Mouse (Mus musculus) embryonic facial prominence, embryonic 10.5 days (tissue): ENCODE measurements at regions not wholly inside any gene's neighbourhood (a gene's known extent, or its start where the extent isn't known, plus 50 kb on each side); places are given as distances from the start of the nearest gene placed in this dataset.
A peak's percentile ranks its signal among the peaks of the same experiment; 100 is the strongest.

ENCODE experiments used
- DNase-seq: peaks from one replicate; pipeline ENCODE4 v3.0.0-alpha.2; 2017; ENCODE audit warnings: low spot score
- H3K27ac ChIP-seq: fragments of 300-500 bp; sonication (generic); replicated peaks from 2 replicates; pipeline ENCODE4 v1.5.1; 2016; ENCODE audit warnings: mild to moderate bottlenecking
- H3K27me3 ChIP-seq: fragments of 300-500 bp; sonication (generic); replicated peaks from 2 replicates; pipeline ENCODE4 v1.6.1; 2016; ENCODE audit warnings: low read depth, mild to moderate bottlenecking; ENCODE audit not compliant: poor library complexity, severe bottlenecking
- H3K36me3 ChIP-seq: fragments of 300-500 bp; sonication (generic); replicated peaks from 2 replicates; pipeline ENCODE4 v1.6.1; 2016; ENCODE audit warnings: mild to moderate bottlenecking, moderate library complexity
- H3K4me1 ChIP-seq: fragments of 300-500 bp; sonication (generic); 2 replicates; pipeline ENCODE4 v1.6.1; 2016
- H3K4me3 ChIP-seq: fragments of 300-500 bp; sonication (generic); 2 replicates; pipeline ENCODE4 v1.5.1; 2016; ENCODE audit warnings: mild to moderate bottlenecking, moderate library complexity
- H3K9me3 ChIP-seq: fragments of 300-500 bp; sonication (generic); 2 replicates; pipeline ENCODE4 v1.6.1; 2016; ENCODE audit warnings: mild to moderate bottlenecking
- WGBS: fragments of 180-500 bp; shearing (Covaris S2); methylation state at CpG from one replicate; pipeline ENCODE4 v1.1.7; 2016; 5-methylcytosine and 5-hydroxymethylcytosine counted together

GRCm38 (mm10) chr12:31184217-31184975, 56.2 kb upstream of the Gm6993 start:
- no peak for DNase-seq
- peak overlapping the region; percentile 70 for H3K27ac ChIP-seq
- 50% methylated on average over 11 of the region's 11 CpGs for WGBS

GRCm38 (mm10) chr12:31185177-31185932, 55.2 kb upstream of the Gm6993 start:
- DNase-seq, result peak; percentile 37
- 65% methylated on average over 9 of the region's 9 CpGs for WGBS
- peak overlapping the region; percentile 70 for H3K27ac ChIP-seq

More at GRCm38 (mm10) chr12:31184217-31184975, 56.2 kb upstream of the Gm6993 start:
- H3K36me3 ChIP-seq, result no peaks in the 10 kb centered on the region
- H3K4me1 ChIP-seq, result peaks cover 37% of the 10 kb centered on the region
- H3K9me3 ChIP-seq, result no peaks in the 10 kb centered on the region
- no peaks in the 10 kb centered on the region for H3K27me3 ChIP-seq
- H3K4me3 ChIP-seq, result no peak overlapping the region

DNA sequence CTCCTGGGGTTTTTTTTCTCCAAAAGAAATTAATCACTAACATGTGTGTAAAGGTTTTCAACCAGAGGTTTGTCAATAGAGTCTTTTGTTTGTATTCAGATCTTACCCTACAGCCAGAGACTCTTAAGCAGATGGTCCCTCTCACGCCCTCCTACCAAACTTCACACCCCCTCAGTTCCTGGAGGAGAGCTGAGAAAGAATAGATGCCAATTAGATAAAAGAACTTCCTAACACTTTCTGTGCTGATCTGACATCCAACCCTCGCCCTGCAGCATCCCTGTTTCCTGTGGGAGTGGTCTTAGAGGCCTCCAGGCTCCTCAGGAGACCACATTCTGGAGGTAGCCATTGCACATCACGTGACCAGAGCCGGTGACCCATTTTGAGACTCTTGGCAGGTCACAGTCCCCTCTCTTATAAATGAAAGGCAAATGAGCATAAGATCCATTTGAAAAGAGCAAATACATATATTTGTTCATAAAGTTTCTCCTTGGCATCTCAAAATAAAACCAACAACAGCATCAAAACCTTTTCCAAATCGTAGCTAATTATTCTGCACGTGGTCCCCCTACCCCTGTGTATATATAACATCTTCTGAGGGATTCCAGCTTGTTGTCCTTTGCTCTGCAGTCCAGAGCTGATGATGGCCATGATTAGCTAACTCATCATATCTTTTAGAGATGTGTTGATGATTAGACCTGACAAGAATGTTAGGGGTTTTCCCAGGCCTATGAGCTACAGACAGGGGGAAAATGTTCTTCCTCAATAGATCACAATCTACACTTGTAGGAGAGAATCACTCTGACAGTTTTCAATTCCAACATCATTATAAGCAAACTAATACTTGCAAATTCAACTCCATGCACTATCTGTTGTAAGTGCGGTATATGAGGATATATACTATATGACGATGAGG, 54.4 kb upstream of the Gm6993 start:
- Histone ChIP-seq H3K27ac (peak overlapping the region; percentile 70), H3K9me3 (no peaks in the 10 kb centered on the region), H3K27me3 (no peaks in the 10 kb centered on the region), H3K4me3 (no peak overlapping the region), H3K4me1 (peaks cover 35% of the 10 kb centered on the region), H3K36me3 (no peaks in the 10 kb centered on the region)
- DNase-seq, result peak; percentile 20
- 71% methylated on average over 8 of the region's 8 CpGs for WGBS

More at GRCm38 (mm10) chr12:31185177-31185932, 55.2 kb upstream of the Gm6993 start:
- no peaks in the 10 kb centered on the region for H3K27me3 ChIP-seq
- no peaks in the 10 kb centered on the region for H3K9me3 ChIP-seq
- no peaks in the 10 kb centered on the region for H3K36me3 ChIP-seq
- no peak overlapping the region for H3K4me3 ChIP-seq
- H3K4me1 ChIP-seq, result peaks cover 30% of the 10 kb centered on the region

- Histone ChIP-seq H3K4me1 (peaks cover 41% of the 10 kb centered on the region), H3K27ac (no peak overlapping the region), H3K9me3 (no peaks in the 10 kb centered on the region), H3K4me3 (no peak overlapping the region), H3K36me3 (no peaks in the 10 kb centered on the region), H3K27me3 (no peaks in the 10 kb centered on the region)
- 89% methylated on average over 2 of the region's 2 CpGs for WGBS
- DNase-seq, result no peak
These were observed 52.5 kb upstream of the Gm6993 start for GRCm38 (mm10) chr12:31188011-31188576.

- Histone ChIP-seq H3K4me1 (peaks cover 24% of the 10 kb centered on the region), H3K36me3 (no peaks in the 10 kb centered on the region), H3K4me3 (no peak overlapping the region), H3K27me3 (no peaks in the 10 kb centered on the region), H3K27ac (no peak overlapping the region), H3K9me3 (no peaks in the 10 kb centered on the region)
- 80% methylated on average over 4 of the region's 4 CpGs for WGBS
- DNase-seq, result no peak
These were observed 50.3 kb upstream of the Gm6993 start for GRCm38 (mm10) chr12:31190265-31190664.
